Mouse (Mus musculus): ENCODE measurements around the gene Prpsap1.

Prpsap1 gene

DNA sequence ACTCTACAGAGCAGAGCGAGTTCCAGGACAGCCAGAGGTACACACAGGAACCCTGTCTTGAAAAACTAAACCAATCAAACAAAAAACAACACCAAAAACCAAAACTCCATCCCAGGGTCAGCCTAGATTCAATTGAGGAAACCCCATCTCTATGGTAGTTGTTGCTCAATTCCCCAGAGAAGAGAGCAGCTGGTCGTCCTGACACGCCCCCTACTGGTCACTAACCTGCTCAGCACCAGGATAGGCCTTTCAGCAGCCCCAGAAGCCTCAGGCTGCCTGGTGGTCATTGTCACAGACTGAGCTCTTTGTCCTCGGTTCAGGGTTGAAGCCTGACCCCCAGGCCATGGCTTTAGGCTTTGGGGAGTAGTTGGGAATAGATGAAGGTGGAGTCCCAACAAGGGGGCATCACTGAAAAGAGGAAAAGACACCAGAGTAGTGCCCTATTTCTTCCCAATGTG is at the start of gene Prpsap1:
Gene Prpsap1, minus strand, starts transcription at position 408 of the 458 bp plus-strand sequence.
- no peak for DNase-seq (ENCODE audit: extremely low read depth, low read depth, low spot score)

- no peak for DNase-seq (ENCODE audit: extremely low read depth, low read depth, low spot score)
Measured at GRCm38 (mm10) chr11:116543110-116543509, 49.1 kb upstream of the Prpsap1 start.

DNA sequence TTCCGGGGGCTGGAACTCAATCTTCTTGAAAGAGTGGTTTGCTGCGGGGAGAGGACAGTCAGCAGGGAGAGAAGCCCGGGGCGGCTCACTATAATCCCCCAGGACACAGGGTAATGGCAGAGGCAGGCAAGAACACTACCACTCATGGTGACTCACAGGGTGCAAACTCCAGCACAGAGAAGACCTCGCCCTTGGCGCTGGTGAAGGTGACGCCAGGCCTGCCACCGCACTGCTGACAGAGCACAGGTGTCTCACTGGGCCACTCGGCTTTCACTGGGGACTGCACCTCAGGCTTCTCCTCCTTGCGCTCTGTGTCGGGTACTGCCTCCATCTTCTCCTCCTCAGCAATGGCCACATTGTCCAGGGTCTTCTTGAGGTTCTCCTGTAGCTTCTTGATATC is 47.2 kb upstream of the Prpsap1 start:
- no peak for DNase-seq (ENCODE audit: extremely low read depth, low read depth, low spot score)

DNA sequence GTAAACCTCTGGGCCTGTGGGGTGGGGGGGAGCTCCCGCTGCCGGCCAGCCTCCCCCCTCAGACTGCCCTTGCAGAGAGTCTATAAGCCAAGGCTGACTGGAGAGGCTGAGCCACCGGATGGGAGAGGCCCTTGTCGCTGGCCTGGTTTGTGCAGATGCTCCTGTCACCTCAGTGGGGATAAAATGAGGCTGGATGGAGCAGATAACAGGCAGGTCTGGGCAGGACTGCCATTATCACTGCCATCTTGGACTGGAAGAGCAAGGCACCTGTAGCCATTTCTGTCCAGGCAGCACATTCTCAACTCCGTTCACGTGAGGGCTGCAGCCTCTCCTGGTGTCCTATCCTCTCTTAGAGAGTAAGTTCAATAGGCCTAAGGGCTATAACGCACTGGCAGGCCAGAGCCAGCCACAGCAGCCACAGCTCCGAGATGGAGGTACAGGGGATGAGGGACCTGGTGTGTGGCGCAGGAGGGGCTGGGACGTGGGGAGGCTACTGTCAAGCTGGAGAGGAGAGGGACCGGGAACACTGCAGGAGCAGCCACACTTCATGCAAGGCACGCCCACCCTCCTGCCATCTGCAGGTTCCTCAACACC is 44.2 kb upstream of the Prpsap1 start:
- DNase-seq (ENCODE audit: extremely low read depth, low read depth, low spot score): no peak

GRCm38 (mm10) chr11:116537388-116537787 is 43.4 kb upstream of the Prpsap1 start:
- DNase-seq (ENCODE audit: extremely low read depth, low read depth, low spot score): no peak

DNA sequence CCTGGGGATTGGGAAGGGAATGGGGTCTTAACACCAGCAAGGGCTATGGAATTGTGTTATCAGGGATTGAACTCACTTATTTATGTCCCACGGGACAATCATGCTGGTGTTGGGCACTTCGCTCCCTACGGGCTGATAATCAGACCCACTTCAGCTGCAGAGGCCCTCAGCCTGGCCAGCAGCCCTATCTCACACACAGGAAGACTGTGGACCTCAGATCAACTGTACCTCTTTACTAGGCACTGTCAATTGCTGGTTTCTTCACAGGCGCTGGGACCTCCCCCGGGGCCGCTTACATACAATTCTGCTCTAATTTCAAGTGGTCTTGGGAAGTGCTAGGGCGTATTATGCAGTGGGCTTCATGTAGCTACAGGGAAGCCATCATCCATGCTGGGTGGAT is 42.7 kb upstream of the Prpsap1 start:
- DNase-seq (ENCODE audit: extremely low read depth, low read depth, low spot score): no peak

DNA sequence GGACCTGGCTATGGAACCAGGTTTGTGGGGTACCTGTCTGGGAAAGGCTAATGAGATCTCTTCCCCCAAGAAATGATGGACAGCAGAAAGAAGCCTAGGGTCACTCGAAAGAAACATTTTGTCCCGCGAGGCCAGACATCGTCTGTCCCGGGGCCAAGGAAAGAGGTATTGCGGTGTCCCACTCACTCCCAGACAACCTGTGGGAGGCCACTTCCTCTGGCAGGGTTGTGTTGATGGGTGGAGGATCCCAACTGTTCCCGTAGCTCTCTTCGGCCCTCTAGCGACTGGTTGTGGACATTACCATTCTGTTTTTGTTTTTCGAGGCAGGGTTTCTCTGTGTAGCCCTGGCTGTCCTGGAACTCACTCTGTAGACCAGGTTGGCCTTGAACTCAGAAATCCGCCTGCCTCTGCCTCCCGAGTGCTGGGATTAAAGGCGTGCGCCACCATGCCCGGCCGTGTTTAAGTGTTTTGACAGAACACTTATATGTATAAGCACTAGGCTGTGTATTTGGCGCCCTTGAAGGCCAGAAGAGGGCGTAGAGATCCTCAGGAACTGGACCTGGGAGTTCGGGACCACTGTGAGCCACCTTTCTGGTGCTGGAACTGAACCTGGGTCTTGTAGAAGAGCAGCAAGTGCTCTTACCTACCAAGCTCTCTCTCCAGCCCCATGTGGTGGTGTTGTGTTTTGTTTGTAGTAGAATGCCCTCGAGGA is 40.3 kb upstream of the Prpsap1 start:
- no peak for DNase-seq (ENCODE audit: extremely low read depth, low read depth, low spot score)

GRCm38 (mm10) chr11:116533341-116534153 is 39.5 kb upstream of the Prpsap1 start:
- no peak for DNase-seq (ENCODE audit: extremely low read depth, low read depth, low spot score)

DNA sequence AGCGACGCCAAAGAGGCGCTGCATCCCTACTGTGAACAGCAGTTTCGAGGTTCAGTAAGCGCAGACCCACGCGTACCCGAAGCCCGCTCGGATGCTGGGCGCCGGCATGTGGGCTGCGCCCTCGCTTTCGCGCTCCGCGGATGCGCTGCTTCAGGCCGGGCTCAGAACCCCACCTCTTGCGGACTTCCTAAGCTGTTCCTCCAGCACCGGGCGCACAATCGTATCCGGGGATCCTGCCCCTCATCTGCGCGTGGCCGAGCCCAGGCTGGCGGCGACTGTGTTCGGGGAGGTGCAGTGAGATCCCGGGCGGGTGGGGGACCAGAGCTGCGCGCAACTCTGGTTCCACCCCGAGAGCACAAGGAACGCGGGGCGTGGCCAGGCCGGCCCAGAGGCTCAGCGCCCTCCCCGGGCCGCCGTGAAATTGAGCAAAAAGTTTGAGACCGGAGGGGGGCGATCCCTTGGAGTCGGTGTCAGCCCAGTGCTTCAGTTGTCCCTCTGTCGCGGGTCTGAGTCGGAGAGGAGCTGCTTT is 38.9 kb upstream of the Prpsap1 start:
- no peak for DNase-seq (ENCODE audit: extremely low read depth, low read depth, low spot score)

DNA sequence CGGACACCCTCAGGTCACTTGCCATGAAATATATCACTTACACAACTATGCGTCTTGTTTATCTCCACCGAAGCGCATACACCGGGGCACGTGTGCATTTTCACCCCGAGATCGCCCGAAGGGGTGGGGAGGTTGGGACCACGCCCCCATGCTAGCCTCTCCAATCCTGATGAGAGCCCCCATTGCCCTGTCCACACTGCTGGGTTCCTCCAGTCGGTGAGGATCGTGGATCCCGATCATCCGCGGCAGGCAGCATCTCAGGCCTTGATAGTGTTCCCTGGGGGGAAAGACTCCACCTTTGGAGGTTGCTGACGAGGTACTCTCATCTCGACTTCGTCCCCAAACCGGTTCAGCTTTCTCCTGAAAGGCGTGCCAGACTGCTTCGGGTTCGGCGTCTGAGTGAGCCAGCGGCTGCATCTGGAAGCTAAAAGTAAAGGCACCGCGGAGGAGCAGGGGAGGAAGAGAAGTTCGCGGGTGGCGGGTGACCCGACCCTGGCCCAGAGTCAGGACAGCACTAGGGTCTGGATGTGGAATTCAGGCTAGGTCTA is 38.3 kb upstream of the Prpsap1 start:
- no peak for DNase-seq (ENCODE audit: extremely low read depth, low read depth, low spot score)

- no peak for DNase-seq (ENCODE audit: extremely low read depth, low read depth, low spot score)
Measured at GRCm38 (mm10) chr11:116531371-116532191, 37.6 kb upstream of the Prpsap1 start.

- no peak for DNase-seq (ENCODE audit: extremely low read depth, low read depth, low spot score)
Measured at GRCm38 (mm10) chr11:116530187-116531147, 36.5 kb upstream of the Prpsap1 start, which contains the start of gene Sphk1. Gene Sphk1 (plus strand): TSS chr11:116530925.

- DNase-seq (ENCODE audit: extremely low read depth, low read depth, low spot score): no peak
Measured at GRCm38 (mm10) chr11:116528636-116529320, 34.8 kb upstream of the Prpsap1 start.

DNA sequence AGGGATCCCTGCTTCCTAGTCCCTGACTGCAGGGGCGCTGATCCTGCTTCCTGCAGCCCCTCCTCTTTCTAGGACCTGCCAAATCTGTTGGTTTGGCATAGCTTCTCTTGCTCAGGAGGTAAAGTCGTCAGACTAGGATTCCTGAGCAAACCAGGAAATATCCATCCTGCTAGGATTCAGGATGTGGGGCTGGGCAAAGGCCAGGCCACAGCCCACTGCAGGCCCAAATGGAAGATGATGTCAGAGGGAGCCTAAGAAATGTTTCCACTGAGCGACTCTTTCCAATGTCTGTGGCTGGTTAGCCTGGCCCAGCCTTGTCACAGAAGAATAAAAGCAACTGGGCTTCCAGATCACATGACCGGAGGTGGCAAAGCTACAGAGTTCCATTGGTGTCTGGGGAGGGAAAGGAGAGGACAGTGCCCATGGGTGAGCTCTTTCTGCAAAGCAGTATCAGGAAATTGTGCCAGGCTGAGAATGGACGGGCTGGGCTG is 29.7 kb upstream of the Prpsap1 start:
- no peak for DNase-seq (ENCODE audit: extremely low read depth, low read depth, low spot score)

- no peak for DNase-seq (ENCODE audit: extremely low read depth, low read depth, low spot score)
Measured at GRCm38 (mm10) chr11:116522886-116523698, 29.1 kb upstream of the Prpsap1 start.

DNA sequence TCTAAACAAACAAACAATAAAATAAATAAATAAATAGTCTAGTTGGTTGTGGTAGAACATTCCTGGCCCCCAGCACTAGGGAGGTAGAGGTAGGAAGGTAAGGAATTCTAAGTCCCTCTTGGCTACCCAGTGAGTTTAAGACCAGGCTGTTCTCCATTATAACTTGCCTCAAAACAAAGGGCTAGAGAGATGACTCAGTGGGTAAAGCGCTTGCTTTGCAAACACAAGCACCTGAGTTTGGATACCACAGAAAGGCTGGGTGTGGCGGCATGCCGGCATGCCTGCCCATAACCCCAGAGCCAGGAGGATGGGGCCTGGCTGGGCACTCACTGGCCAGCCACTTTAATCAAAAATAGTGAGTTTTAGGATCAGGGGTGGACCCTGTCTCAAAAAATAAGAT is 28.0 kb upstream of the Prpsap1 start:
- DNase-seq (ENCODE audit: extremely low read depth, low read depth, low spot score): no peak

- no peak for DNase-seq (ENCODE audit: extremely low read depth, low read depth, low spot score)
Measured at GRCm38 (mm10) chr11:116521143-116521542, 27.1 kb upstream of the Prpsap1 start.

GRCm38 (mm10) chr11:116518482-116518881 is 24.5 kb upstream of the Prpsap1 start:
- peak; percentile 83 for DNase-seq (ENCODE audit: extremely low read depth, low read depth, low spot score)
